Mouse (Mus musculus) intestine, embryonic 16.5 days (tissue): ENCODE data around the gene Susd1. TPM values are rescaled to one million over a fixed set of nuclear protein-coding genes. Genes with fewer than 3 reads are reported as not detected.

Source experiments
- ATAC-seq: fragments of 200-750 bp; cut with Nextera tagmentation; 2 replicates; pipeline ENCODE4 v1.8.0; 2017; ENCODE audit warnings: moderate TSS enrichment, moderate library complexity
- H3K27ac ChIP-seq: fragments of 300-500 bp; sonication (generic); 2 replicates; pipeline ENCODE4 v1.5.1; 2014; ENCODE audit warnings: mild to moderate bottlenecking, low read length
- H3K27me3 ChIP-seq: fragments of 300-500 bp; sonication (generic); replicated peaks from 2 replicates; pipeline ENCODE4 v1.6.1; 2014; ENCODE audit warnings: low read length, control low read depth, mixed read lengths; ENCODE audit not compliant: control insufficient read depth, insufficient read depth
- H3K36me3 ChIP-seq: fragments of 300-500 bp; sonication (generic); 2 replicates; pipeline ENCODE4 v1.6.1; 2014; ENCODE audit warnings: low read length, control low read depth; ENCODE audit not compliant: control insufficient read depth, insufficient read depth
- H3K4me1 ChIP-seq: fragments of 300-500 bp; sonication (generic); 2 replicates; pipeline ENCODE4 v1.6.1; 2014; ENCODE audit warnings: low read length, control low read depth, mixed read lengths; ENCODE audit not compliant: control insufficient read depth, insufficient read depth
- H3K4me2 ChIP-seq: fragments of 300-500 bp; sonication (generic); 2 replicates; pipeline ENCODE4 v1.6.1; 2014; ENCODE audit warnings: low read depth, low read length, control low read depth
- H3K4me3 ChIP-seq: fragments of 300-500 bp; sonication (generic); 2 replicates; pipeline ENCODE4 v1.5.1; 2014; ENCODE audit warnings: mild to moderate bottlenecking, low read length
- H3K9ac ChIP-seq: fragments of 300-500 bp; sonication (generic); 2 replicates; pipeline ENCODE4 v1.6.1; 2014; ENCODE audit warnings: low read depth, low read length
- H3K9me3 ChIP-seq: fragments of 300-500 bp; sonication (generic); 2 replicates; pipeline ENCODE4 v1.6.1; 2016; ENCODE audit warnings: low read length, control low read depth; ENCODE audit not compliant: control insufficient read depth
- WGBS: fragments of 180-500 bp; shearing (Covaris S2); extraction: QIAGEN DNeasy Blood & Tissue Kit; methylation state at CpG from one replicate; pipeline ENCODE4 v1.1.7; 2014; 5-methylcytosine and 5-hydroxymethylcytosine counted together
- polyA plus RNA-seq: library from polyadenylated mRNA; unstranded; fragments of >200 nt; fragmentation: Nextera tagmentation; extraction: Ambion mirVana; gene quantifications from 2 replicates; pipeline ENCODE4 v1.2.1, GENCODE M21; 2015

Susd1 gene
- polyA plus RNA-seq, 1 experiment from 2014 or later: 13.0 TPM

- Histone ChIP-seq H3K4me2 (no peak overlapping the region), H3K4me3 (no peak overlapping the region), H3K27ac (no peak overlapping the region), H3K36me3 (no peaks in the 10 kb centered on the region), H3K4me1 (no peaks in the 10 kb centered on the region), H3K9ac (no peak overlapping the region), H3K27me3 (no peaks in the 10 kb centered on the region), H3K9me3 (no peaks in the 10 kb centered on the region)
- ATAC-seq: no peak
- 87% methylated on average over 5 of the region's 5 CpGs for WGBS
Observed at GRCm38 (mm10) chr4:59279111-59279510, 159.3 kb downstream of the Susd1 start.

GRCm38 (mm10) chr4:59278410-59278809, 160.0 kb downstream of the Susd1 start:
- H3K9ac ChIP-seq: no peak overlapping the region
- H3K27ac ChIP-seq: no peak overlapping the region
- no peaks in the 10 kb centered on the region for H3K4me1 ChIP-seq
- no peak overlapping the region for H3K4me2 ChIP-seq
- WGBS: 86% methylated on average over 7 of the region's 7 CpGs
- ATAC-seq: no peak
- no peaks in the 10 kb centered on the region for H3K36me3 ChIP-seq
- no peaks in the 10 kb centered on the region for H3K27me3 ChIP-seq
- no peaks in the 10 kb centered on the region for H3K9me3 ChIP-seq
- H3K4me3 ChIP-seq: no peak overlapping the region

- no peaks in the 10 kb centered on the region for H3K4me1 ChIP-seq
Observed at GRCm38 (mm10) chr4:59277958-59278357, 160.5 kb downstream of the Susd1 start.

GRCm38 (mm10) chr4:59275956-59276355, 162.5 kb downstream of the Susd1 start:
- Histone ChIP-seq H3K27me3 (no peaks in the 10 kb centered on the region), H3K4me2 (no peak overlapping the region), H3K9ac (no peak overlapping the region), H3K4me1 (no peaks in the 10 kb centered on the region), H3K27ac (no peak overlapping the region), H3K36me3 (no peaks in the 10 kb centered on the region), H3K9me3 (no peaks in the 10 kb centered on the region), H3K4me3 (no peak overlapping the region)
- no peak for ATAC-seq
- WGBS: 76% methylated on average over 2 of the region's 2 CpGs

More at GRCm38 (mm10) chr4:59277958-59278357, 160.5 kb downstream of the Susd1 start:
- Histone ChIP-seq H3K4me3 (no peak overlapping the region), H3K27me3 (no peaks in the 10 kb centered on the region), H3K4me2 (no peak overlapping the region), H3K27ac (no peak overlapping the region), H3K36me3 (no peaks in the 10 kb centered on the region), H3K9me3 (no peaks in the 10 kb centered on the region), H3K9ac (no peak overlapping the region)
- ATAC-seq: no peak
- 93% methylated on average over 9 of the region's 9 CpGs for WGBS

GRCm38 (mm10) chr4:59275494-59275893, 162.9 kb downstream of the Susd1 start:
- Histone ChIP-seq H3K9ac (no peak overlapping the region), H3K27me3 (no peaks in the 10 kb centered on the region), H3K4me3 (no peak overlapping the region), H3K4me1 (no peaks in the 10 kb centered on the region), H3K4me2 (no peak overlapping the region), H3K27ac (no peak overlapping the region), H3K36me3 (no peaks in the 10 kb centered on the region), H3K9me3 (no peaks in the 10 kb centered on the region)
- WGBS: 76% methylated on average over 3 of the region's 3 CpGs
- ATAC-seq: no peak

- H3K36me3 ChIP-seq: no peaks in the 10 kb centered on the region
- no peaks in the 10 kb centered on the region for H3K27me3 ChIP-seq
- H3K4me3 ChIP-seq: no peak overlapping the region
- ATAC-seq: no peak
- H3K9ac ChIP-seq: no peak overlapping the region
- WGBS: 71% methylated on average over 4 of the region's 4 CpGs
- no peaks in the 10 kb centered on the region for H3K4me1 ChIP-seq
- H3K4me2 ChIP-seq: no peak overlapping the region
- no peak overlapping the region for H3K27ac ChIP-seq
- no peaks in the 10 kb centered on the region for H3K9me3 ChIP-seq
Observed at GRCm38 (mm10) chr4:59274136-59274535, 164.3 kb downstream of the Susd1 start.

- Histone ChIP-seq H3K9ac (no peak overlapping the region), H3K36me3 (no peaks in the 10 kb centered on the region), H3K9me3 (no peaks in the 10 kb centered on the region), H3K4me1 (no peaks in the 10 kb centered on the region), H3K27me3 (no peaks in the 10 kb centered on the region), H3K4me2 (no peak overlapping the region), H3K4me3 (no peak overlapping the region), H3K27ac (no peak overlapping the region)
- WGBS: 47% methylated on average over 1 of the region's 1 CpGs
- no peak for ATAC-seq
Observed at GRCm38 (mm10) chr4:59273342-59273741, 165.1 kb downstream of the Susd1 start.

GRCm38 (mm10) chr4:59265631-59266030, 172.8 kb downstream of the Susd1 start:
- ATAC-seq: no peak
- H3K27me3 ChIP-seq: no peaks in the 10 kb centered on the region
- H3K4me3 ChIP-seq: no peak overlapping the region
- H3K27ac ChIP-seq: no peak overlapping the region
- H3K4me2 ChIP-seq: no peak overlapping the region
- no peak overlapping the region for H3K9ac ChIP-seq
- H3K36me3 ChIP-seq: no peaks in the 10 kb centered on the region
- H3K4me1 ChIP-seq: peaks cover 3% of the 10 kb centered on the region; the same call in 1 of the 2 replicates
- WGBS: 87% methylated on average over 5 of the region's 5 CpGs
- no peaks in the 10 kb centered on the region for H3K9me3 ChIP-seq

- no peak for ATAC-seq
- no peak overlapping the region for H3K4me3 ChIP-seq
- WGBS: 88% methylated on average over 5 of the region's 5 CpGs
Observed at GRCm38 (mm10) chr4:59265182-59265581, 173.3 kb downstream of the Susd1 start.

More at GRCm38 (mm10) chr4:59265182-59265581, 173.3 kb downstream of the Susd1 start:
- H3K27ac ChIP-seq: no peak overlapping the region
- no peaks in the 10 kb centered on the region for H3K27me3 ChIP-seq
- H3K9ac ChIP-seq: no peak overlapping the region
- H3K4me1 ChIP-seq: peaks cover 3% of the 10 kb centered on the region; the same call in 1 of the 2 replicates
- H3K9me3 ChIP-seq: no peaks in the 10 kb centered on the region
- H3K4me2 ChIP-seq: no peak overlapping the region
- H3K36me3 ChIP-seq: no peaks in the 10 kb centered on the region
